Mouse (Mus musculus): ENCODE measurements at regions not wholly inside any gene's neighbourhood (a gene's known extent, or its start where the extent isn't known, plus 50 kb on each side); places are given as distances from the start of the nearest gene placed in this dataset.

GRCm38 (mm10) chr10:106242180-106242579 is 228.0 kb upstream of the Ppfia2 start:
- Histone ChIP-seq H3K4me1 (ENCODE audit: control insufficient read depth, insufficient read depth, low read depth, low read length) (no peaks in the 10 kb centered on the region), H3K4me2 (ENCODE audit: low read length) (no peak overlapping the region), H3K27ac (ENCODE audit: low read depth, low read length) (no peak overlapping the region), H3K9me3 (ENCODE audit: control insufficient read depth, low read length) (no peaks in the 10 kb centered on the region), H3K36me3 (ENCODE audit: control insufficient read depth, insufficient read depth, low read length) (no peaks in the 10 kb centered on the region), H3K9ac (ENCODE audit: low read depth, low read length) (no peak overlapping the region), H3K27me3 (replicated peaks; ENCODE audit: control insufficient read depth, insufficient read depth, low read length) (no peaks in the 10 kb centered on the region), H3K4me3 (ENCODE audit: low read length) (no peak overlapping the region)
- peak; percentile 76 for ATAC-seq
- WGBS, result 52% methylated on average over 1 of the region's 1 CpGs

- H3K27me3 ChIP-seq (replicated peaks; ENCODE audit: control insufficient read depth, insufficient read depth, low read length), result no peaks in the 10 kb centered on the region
- no peak overlapping the region for H3K4me3 ChIP-seq (ENCODE audit: low read length)
- no peak overlapping the region for H3K27ac ChIP-seq (ENCODE audit: low read depth, low read length)
- no peak for ATAC-seq
- 70% methylated on average over 5 of the region's 5 CpGs for WGBS
- no peak overlapping the region for H3K9ac ChIP-seq (ENCODE audit: low read depth, low read length)
- no peaks in the 10 kb centered on the region for H3K9me3 ChIP-seq (ENCODE audit: control insufficient read depth, low read length)
- no peaks in the 10 kb centered on the region for H3K36me3 ChIP-seq (ENCODE audit: control insufficient read depth, insufficient read depth, low read length)
- no peaks in the 10 kb centered on the region for H3K4me1 ChIP-seq (ENCODE audit: control insufficient read depth, insufficient read depth, low read depth, low read length)
- no peak overlapping the region for H3K4me2 ChIP-seq (ENCODE audit: low read length)
These were observed 216.0 kb upstream of the Ppfia2 start for GRCm38 (mm10) chr10:106254106-106254505.

DNA sequence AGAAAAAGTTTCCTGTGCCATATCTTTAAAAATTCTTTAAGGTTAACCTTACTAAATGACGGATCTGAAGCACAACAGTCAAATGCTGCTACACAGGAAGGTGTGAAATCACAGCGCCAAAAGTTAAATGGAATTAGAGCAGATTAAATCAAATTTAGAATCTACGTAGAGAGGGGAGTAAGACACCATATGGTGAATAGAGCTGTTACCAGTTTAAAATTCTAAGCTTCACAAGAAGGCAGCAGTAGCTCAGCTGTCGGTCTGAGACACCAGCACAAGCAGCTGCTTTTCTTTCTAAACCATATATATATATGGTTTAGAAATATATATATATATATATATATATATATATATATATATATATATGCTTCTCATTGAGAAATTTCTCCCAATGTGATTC is 210.3 kb upstream of the Ppfia2 start:
- Histone ChIP-seq H3K9me3 (ENCODE audit: control insufficient read depth, low read length) (no peaks in the 10 kb centered on the region), H3K9ac (ENCODE audit: low read depth, low read length) (no peak overlapping the region), H3K27ac (ENCODE audit: low read depth, low read length) (no peak overlapping the region), H3K27me3 (replicated peaks; ENCODE audit: control insufficient read depth, insufficient read depth, low read length) (no peaks in the 10 kb centered on the region), H3K4me1 (ENCODE audit: control insufficient read depth, insufficient read depth, low read depth, low read length) (no peaks in the 10 kb centered on the region), H3K36me3 (ENCODE audit: control insufficient read depth, insufficient read depth, low read length) (no peaks in the 10 kb centered on the region), H3K4me2 (ENCODE audit: low read length) (no peak overlapping the region), H3K4me3 (ENCODE audit: low read length) (no peak overlapping the region)
- no peak for ATAC-seq
- 78% methylated on average over 4 of the region's 4 CpGs for WGBS

DNA sequence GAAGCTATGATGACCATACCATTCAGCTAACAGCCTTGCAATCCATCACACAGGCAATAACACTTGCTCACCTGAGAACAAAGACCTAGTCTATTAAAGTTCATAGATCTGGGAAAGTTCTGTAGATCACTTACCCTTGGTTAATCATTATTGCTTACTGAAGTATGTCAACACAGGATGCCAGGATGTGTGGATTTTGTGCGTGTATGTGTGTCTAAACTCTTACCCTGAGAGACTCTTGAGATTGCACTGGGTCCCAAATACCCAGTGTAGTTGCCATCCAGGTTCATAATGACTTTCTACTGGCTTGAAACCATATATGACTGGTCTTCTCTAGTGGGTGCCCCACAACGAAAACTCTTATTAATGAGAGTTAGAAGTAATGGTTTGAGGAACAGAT is 196.8 kb upstream of the Ppfia2 start:
- Histone ChIP-seq H3K27me3 (replicated peaks; ENCODE audit: control insufficient read depth, insufficient read depth, low read length) (no peaks in the 10 kb centered on the region), H3K4me1 (ENCODE audit: control insufficient read depth, insufficient read depth, low read depth, low read length) (no peaks in the 10 kb centered on the region), H3K4me3 (ENCODE audit: low read length) (no peak overlapping the region), H3K4me2 (ENCODE audit: low read length) (no peak overlapping the region), H3K9me3 (ENCODE audit: control insufficient read depth, low read length) (no peaks in the 10 kb centered on the region), H3K27ac (ENCODE audit: low read depth, low read length) (no peak overlapping the region), H3K36me3 (ENCODE audit: control insufficient read depth, insufficient read depth, low read length) (no peaks in the 10 kb centered on the region), H3K9ac (ENCODE audit: low read depth, low read length) (no peak overlapping the region)
- ATAC-seq, result no peak
- WGBS, result 85% methylated on average over 2 of the region's 2 CpGs

DNA sequence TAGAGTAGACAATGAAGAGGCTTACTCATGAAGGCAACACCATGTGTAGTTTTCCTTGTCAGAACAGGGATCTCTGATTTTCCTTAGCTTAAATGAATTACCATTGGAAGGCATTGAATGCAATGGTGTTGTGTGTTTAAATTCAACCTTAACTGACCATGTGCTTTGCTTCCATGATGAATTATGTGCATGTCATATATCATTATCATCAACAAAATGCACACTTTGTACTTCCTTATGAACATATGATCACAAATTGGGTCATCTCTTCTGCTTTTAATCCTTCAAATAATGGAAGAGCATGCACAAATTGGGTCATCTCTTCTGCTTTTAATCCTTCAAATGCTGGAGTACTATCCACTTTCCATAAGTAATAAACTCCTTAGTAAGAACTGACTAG is 180.2 kb upstream of the Ppfia2 start:
- Histone ChIP-seq H3K4me3 (ENCODE audit: low read length) (no peak overlapping the region), H3K4me1 (ENCODE audit: control insufficient read depth, insufficient read depth, low read depth, low read length) (no peaks in the 10 kb centered on the region), H3K4me2 (ENCODE audit: low read length) (no peak overlapping the region), H3K27me3 (replicated peaks; ENCODE audit: control insufficient read depth, insufficient read depth, low read length) (no peaks in the 10 kb centered on the region), H3K27ac (ENCODE audit: low read depth, low read length) (no peak overlapping the region), H3K9me3 (ENCODE audit: control insufficient read depth, low read length) (no peaks in the 10 kb centered on the region), H3K9ac (ENCODE audit: low read depth, low read length) (no peak overlapping the region), H3K36me3 (ENCODE audit: control insufficient read depth, insufficient read depth, low read length) (no peaks in the 10 kb centered on the region)
- ATAC-seq, result no peak

GRCm38 (mm10) chr10:106290736-106291135 is 179.4 kb upstream of the Ppfia2 start:
- no peak for ATAC-seq
- Histone ChIP-seq H3K4me1 (ENCODE audit: control insufficient read depth, insufficient read depth, low read depth, low read length) (no peaks in the 10 kb centered on the region), H3K9me3 (ENCODE audit: control insufficient read depth, low read length) (no peaks in the 10 kb centered on the region), H3K36me3 (ENCODE audit: control insufficient read depth, insufficient read depth, low read length) (no peaks in the 10 kb centered on the region), H3K9ac (ENCODE audit: low read depth, low read length) (no peak overlapping the region), H3K27me3 (replicated peaks; ENCODE audit: control insufficient read depth, insufficient read depth, low read length) (no peaks in the 10 kb centered on the region), H3K4me2 (ENCODE audit: low read length) (no peak overlapping the region), H3K4me3 (ENCODE audit: low read length) (no peak overlapping the region), H3K27ac (ENCODE audit: low read depth, low read length) (no peak overlapping the region)
- 86% methylated on average over 2 of the region's 2 CpGs for WGBS

DNA sequence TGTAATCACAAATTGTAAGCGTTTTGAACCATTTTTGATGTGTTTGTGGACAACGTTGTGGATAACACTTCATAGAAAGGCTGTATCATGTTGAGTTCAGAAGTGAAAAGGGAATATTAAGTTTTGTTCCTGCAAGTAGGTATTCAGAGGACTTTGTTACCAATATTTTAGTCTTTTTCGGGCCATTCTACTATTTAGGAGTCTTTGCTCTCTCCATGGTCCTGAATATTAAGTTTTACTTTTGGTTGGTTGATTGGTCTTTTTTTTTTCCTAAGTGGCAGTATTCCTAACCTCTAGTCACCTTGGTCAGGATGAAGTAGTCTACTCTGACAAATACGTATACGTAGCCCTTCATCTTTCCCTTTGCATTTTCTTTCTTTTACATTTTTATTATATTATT is 174.6 kb upstream of the Ppfia2 start:
- Histone ChIP-seq H3K9ac (ENCODE audit: low read depth, low read length) (no peak overlapping the region), H3K9me3 (ENCODE audit: control insufficient read depth, low read length) (no peaks in the 10 kb centered on the region), H3K27ac (ENCODE audit: low read depth, low read length) (no peak overlapping the region), H3K27me3 (replicated peaks; ENCODE audit: control insufficient read depth, insufficient read depth, low read length) (no peaks in the 10 kb centered on the region), H3K4me3 (ENCODE audit: low read length) (no peak overlapping the region), H3K4me2 (ENCODE audit: low read length) (no peak overlapping the region), H3K4me1 (ENCODE audit: control insufficient read depth, insufficient read depth, low read depth, low read length) (no peaks in the 10 kb centered on the region), H3K36me3 (ENCODE audit: control insufficient read depth, insufficient read depth, low read length) (no peaks in the 10 kb centered on the region)
- 81% methylated on average over 5 of the region's 5 CpGs for WGBS
- no peak for ATAC-seq

GRCm38 (mm10) chr10:106335166-106335565 is 135.0 kb upstream of the Ppfia2 start:
- Histone ChIP-seq H3K27me3 (replicated peaks; ENCODE audit: control insufficient read depth, insufficient read depth, low read length) (no peaks in the 10 kb centered on the region), H3K27ac (ENCODE audit: low read depth, low read length) (no peak overlapping the region), H3K9ac (ENCODE audit: low read depth, low read length) (no peak overlapping the region), H3K36me3 (ENCODE audit: control insufficient read depth, insufficient read depth, low read length) (no peaks in the 10 kb centered on the region), H3K4me2 (ENCODE audit: low read length) (no peak overlapping the region), H3K9me3 (ENCODE audit: control insufficient read depth, low read length) (no peaks in the 10 kb centered on the region), H3K4me1 (ENCODE audit: control insufficient read depth, insufficient read depth, low read depth, low read length) (no peaks in the 10 kb centered on the region), H3K4me3 (ENCODE audit: low read length) (no peak overlapping the region)
- ATAC-seq, result no peak
- 96% methylated on average over 1 of the region's 1 CpGs for WGBS

DNA sequence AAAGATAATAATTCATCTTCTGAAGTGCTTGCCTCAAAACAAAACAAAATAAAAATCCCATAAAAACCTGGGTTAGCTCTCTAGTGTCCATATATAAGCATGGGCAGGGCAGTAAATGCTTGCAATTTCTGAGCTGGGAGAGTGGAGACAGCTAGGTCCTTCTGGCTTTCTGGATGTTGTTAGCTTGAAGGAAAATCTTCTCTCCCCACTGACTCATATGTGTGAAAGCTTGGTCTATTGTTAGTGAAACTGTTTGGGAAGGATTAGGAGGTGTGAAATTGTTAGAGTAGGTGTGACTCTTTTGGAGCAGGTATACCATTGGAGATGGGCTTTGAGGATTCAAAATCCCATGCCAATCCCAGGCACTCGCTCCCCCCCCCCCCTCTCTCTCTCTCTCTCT is 118.5 kb upstream of the Ppfia2 start:
- no peak for ATAC-seq
- Histone ChIP-seq H3K9me3 (ENCODE audit: control insufficient read depth, low read length) (no peaks in the 10 kb centered on the region), H3K4me1 (ENCODE audit: control insufficient read depth, insufficient read depth, low read depth, low read length) (no peaks in the 10 kb centered on the region), H3K4me3 (ENCODE audit: low read length) (no peak overlapping the region), H3K27me3 (replicated peaks; ENCODE audit: control insufficient read depth, insufficient read depth, low read length) (no peaks in the 10 kb centered on the region), H3K4me2 (ENCODE audit: low read length) (no peak overlapping the region), H3K36me3 (ENCODE audit: control insufficient read depth, insufficient read depth, low read length) (no peaks in the 10 kb centered on the region), H3K27ac (ENCODE audit: low read depth, low read length) (no peak overlapping the region), H3K9ac (ENCODE audit: low read depth, low read length) (no peak overlapping the region)
- WGBS, result 60% methylated on average over 1 of the region's 1 CpGs

GRCm38 (mm10) chr10:106375653-106376052 is 94.5 kb upstream of the Ppfia2 start:
- no peaks in the 10 kb centered on the region for H3K27me3 ChIP-seq (replicated peaks; ENCODE audit: control insufficient read depth, insufficient read depth, low read length)
- no peaks in the 10 kb centered on the region for H3K36me3 ChIP-seq (ENCODE audit: control insufficient read depth, insufficient read depth, low read length)
- peak; percentile 30; the same call in 1 of the 2 replicates for ATAC-seq
- H3K4me3 ChIP-seq (ENCODE audit: low read length), result no peak overlapping the region
- H3K9me3 ChIP-seq (ENCODE audit: control insufficient read depth, low read length), result no peaks in the 10 kb centered on the region
- no peak overlapping the region for H3K4me2 ChIP-seq (ENCODE audit: low read length)
- 76% methylated on average over 1 of the region's 1 CpGs for WGBS
- no peak overlapping the region for H3K27ac ChIP-seq (ENCODE audit: low read depth, low read length)
- H3K4me1 ChIP-seq (ENCODE audit: control insufficient read depth, insufficient read depth, low read depth, low read length), result no peaks in the 10 kb centered on the region
- H3K9ac ChIP-seq (ENCODE audit: low read depth, low read length), result no peak overlapping the region

Data from hindbrain, embryonic 16.5 days (tissue).